Mouse (Mus musculus) ovary, adult 18-20 months (tissue): ENCODE measurements around the gene Yeats4.
"Not testable (repeated sequence)": the region's sequence is repeated elsewhere in the genome, so short reads cannot be mapped to it uniquely, and the experiment has no call there.

Experiments used
- DNase-seq: peaks from one replicate; pipeline ENCODE4 v3.0.0; 2022; ENCODE audit warnings: low spot score, mixed read lengths

Yeats4 gene

GRCm38 (mm10) chr10:117224102-117224990, at the start of gene Yeats4:
TSS of gene Yeats4 (minus strand) at chr10:117224507.
- DNase-seq, result peak; percentile 89

- DNase-seq, result no peak
Observed at GRCm38 (mm10) chr10:117272023-117272422, 47.7 kb upstream of the Yeats4 start.

GRCm38 (mm10) chr10:117259870-117260269, 35.6 kb upstream of the Yeats4 start:
- no peak for DNase-seq

GRCm38 (mm10) chr10:117238603-117239002, 14.3 kb upstream of the Yeats4 start, which contains the start of gene 9530003J23Rik:
TSS of gene 9530003J23Rik (minus strand) at chr10:117238703.
- DNase-seq, result no peak

GRCm38 (mm10) chr10:117235866-117236265, 11.6 kb upstream of the Yeats4 start:
- no peak for DNase-seq

GRCm38 (mm10) chr10:117234825-117235224, 10.5 kb upstream of the Yeats4 start:
- no peak for DNase-seq

- no peak for DNase-seq
Observed at GRCm38 (mm10) chr10:117229826-117230225, 5.5 kb upstream of the Yeats4 start.

GRCm38 (mm10) chr10:117226002-117226401, 1.7 kb upstream of the Yeats4 start:
- DNase-seq, result no peak

- DNase-seq, result no peak
Observed at GRCm38 (mm10) chr10:117225094-117225493, 787 bp upstream of the Yeats4 start.

- no peak for DNase-seq
Observed at GRCm38 (mm10) chr10:117223758-117224101, 577 bp downstream of the Yeats4 start.

GRCm38 (mm10) chr10:117222821-117223220, 1.5 kb downstream of the Yeats4 start:
- DNase-seq, result peak; percentile 34

- no peak for DNase-seq
Observed at GRCm38 (mm10) chr10:117218351-117218750, 6.0 kb downstream of the Yeats4 start.

GRCm38 (mm10) chr10:117217246-117217840, 7.0 kb downstream of the Yeats4 start:
- no peak for DNase-seq

GRCm38 (mm10) chr10:117216793-117217192, 7.5 kb downstream of the Yeats4 start:
- DNase-seq, result no peak

- DNase-seq, result no peak
Observed at GRCm38 (mm10) chr10:117216132-117216495, 8.2 kb downstream of the Yeats4 start.

GRCm38 (mm10) chr10:117215409-117216131, 8.7 kb downstream of the Yeats4 start:
- DNase-seq, result no peak

- no peak for DNase-seq
Observed at GRCm38 (mm10) chr10:117211023-117211422, 13.3 kb downstream of the Yeats4 start.

GRCm38 (mm10) chr10:117209469-117209938, 14.8 kb downstream of the Yeats4 start:
- no peak for DNase-seq

GRCm38 (mm10) chr10:117208787-117209186, 15.5 kb downstream of the Yeats4 start:
- DNase-seq, result not testable (repeated sequence)

GRCm38 (mm10) chr10:117208221-117208620, 16.1 kb downstream of the Yeats4 start:
- DNase-seq, result no peak

GRCm38 (mm10) chr10:117206070-117206469, 18.2 kb downstream of the Yeats4 start:
- no peak for DNase-seq

- DNase-seq, result no peak
Observed at GRCm38 (mm10) chr10:117203558-117203981, 20.7 kb downstream of the Yeats4 start.
